Mouse (Mus musculus): ENCODE data around the gene Zfp292.

GRCm38 (mm10) chr4:34869813-34870212 is 12.9 kb downstream of the Zfp292 start:
- TF ChIP-seq CTCF (IDR thresholded peaks at IDR 0.05) (no peak), POLR2A (IDR thresholded peaks at IDR 0.05; ENCODE audit: insufficient read depth, low read depth, low read length) (no peak), EP300 (IDR thresholded peaks at IDR 0.05; ENCODE audit: insufficient read depth, low read depth, low read length) (no peak)

All from heart, adult 2 months (tissue).